Mouse (Mus musculus): ENCODE results near the gene Tmem38a. TPM values are rescaled to one million over a fixed set of nuclear protein-coding genes. Genes with fewer than 3 reads are reported as not detected.

Tmem38a gene
- polyA plus RNA-seq (2015; fragmentation: Nextera tagmentation; extraction: Ambion mirVana), result 23.9 and 24.6 TPM in 2 replicates

- under 1% methylated on average over 45 of the region's 45 CpGs for WGBS
- H3K4me2 ChIP-seq, result peak within 1 kb of the TSS; percentile 97
- no peaks in the 10 kb centered on the region for H3K27me3 ChIP-seq
- peak within 1 kb of the TSS; percentile 74 for H3K4me3 ChIP-seq
- peaks cover 42% of the 10 kb centered on the region for H3K4me1 ChIP-seq (replicated peaks)
- peaks cover 26% of the 10 kb centered on the region for H3K36me3 ChIP-seq
- peak within 1 kb of the TSS; percentile 91 for H3K27ac ChIP-seq (replicated peaks)
- H3K9me3 ChIP-seq, result no peaks in the 10 kb centered on the region
- H3K9ac ChIP-seq, result peak within 1 kb of the TSS; percentile 82
- ATAC-seq (ENCODE audit: low read depth), result peak; percentile 16
Measured at GRCm38 (mm10) chr8:72571611-72572473, at the start of gene Tmem38a. Tmem38a (plus strand) TSS chr8:72572055.

- Histone ChIP-seq H3K4me2 (no peak overlapping the region), H3K27ac (replicated peaks) (no peak overlapping the region), H3K9ac (no peak overlapping the region), H3K4me3 (no peak overlapping the region), H3K4me1 (replicated peaks) (no peaks in the 10 kb centered on the region), H3K27me3 (no peaks in the 10 kb centered on the region), H3K9me3 (no peaks in the 10 kb centered on the region), H3K36me3 (peaks cover 4% of the 10 kb centered on the region; the same call in 1 of the 2 replicates)
- ATAC-seq (ENCODE audit: low read depth), result no peak
- 100% methylated on average over 1 of the region's 1 CpGs for WGBS
Measured at GRCm38 (mm10) chr8:72532103-72532502, 39.8 kb upstream of the Tmem38a start.

GRCm38 (mm10) chr8:72534888-72535287 is 37.0 kb upstream of the Tmem38a start:
- no peaks in the 10 kb centered on the region for H3K27me3 ChIP-seq
- H3K36me3 ChIP-seq, result 0 out of 2 replicates have a peak, but pooled peaks cover 4% of the 10 kb centered on the region
- no peaks in the 10 kb centered on the region for H3K4me1 ChIP-seq (replicated peaks)
- no peak overlapping the region for H3K9ac ChIP-seq
- no peak for ATAC-seq (ENCODE audit: low read depth)
- H3K4me2 ChIP-seq, result no peak overlapping the region
- no peak overlapping the region for H3K4me3 ChIP-seq
- H3K27ac ChIP-seq (replicated peaks), result no peak overlapping the region
- no peaks in the 10 kb centered on the region for H3K9me3 ChIP-seq
- 98% methylated on average over 3 of the region's 3 CpGs for WGBS

DNA sequence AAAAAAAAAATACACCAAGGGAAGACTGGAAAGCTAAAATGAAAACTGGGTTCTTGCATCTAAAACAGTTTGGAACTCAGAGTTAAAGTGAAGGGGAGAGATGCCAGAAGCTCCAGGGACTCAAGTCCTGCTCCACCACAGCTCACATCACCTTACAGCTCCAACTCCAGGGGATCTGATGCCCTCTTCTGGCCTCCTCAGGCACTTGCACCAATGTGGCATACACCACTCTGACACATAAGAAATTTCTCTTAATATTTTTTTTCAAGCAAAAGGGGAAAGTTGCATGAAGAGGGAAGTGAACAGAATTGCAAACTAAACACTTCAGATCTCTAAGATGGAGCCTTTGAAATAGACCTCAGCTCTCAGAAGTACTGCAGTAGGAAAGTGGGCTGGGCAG is 32.6 kb upstream of the Tmem38a start:
- no peaks in the 10 kb centered on the region for H3K4me1 ChIP-seq (replicated peaks)
- no peak overlapping the region for H3K4me2 ChIP-seq
- 0 out of 2 replicates have a peak, but pooled peaks cover 7% of the 10 kb centered on the region for H3K36me3 ChIP-seq
- no peak overlapping the region for H3K27ac ChIP-seq (replicated peaks)
- ATAC-seq (ENCODE audit: low read depth), result no peak
- no peak overlapping the region for H3K9ac ChIP-seq
- H3K4me3 ChIP-seq, result no peak overlapping the region
- no peaks in the 10 kb centered on the region for H3K9me3 ChIP-seq
- H3K27me3 ChIP-seq, result no peaks in the 10 kb centered on the region

DNA sequence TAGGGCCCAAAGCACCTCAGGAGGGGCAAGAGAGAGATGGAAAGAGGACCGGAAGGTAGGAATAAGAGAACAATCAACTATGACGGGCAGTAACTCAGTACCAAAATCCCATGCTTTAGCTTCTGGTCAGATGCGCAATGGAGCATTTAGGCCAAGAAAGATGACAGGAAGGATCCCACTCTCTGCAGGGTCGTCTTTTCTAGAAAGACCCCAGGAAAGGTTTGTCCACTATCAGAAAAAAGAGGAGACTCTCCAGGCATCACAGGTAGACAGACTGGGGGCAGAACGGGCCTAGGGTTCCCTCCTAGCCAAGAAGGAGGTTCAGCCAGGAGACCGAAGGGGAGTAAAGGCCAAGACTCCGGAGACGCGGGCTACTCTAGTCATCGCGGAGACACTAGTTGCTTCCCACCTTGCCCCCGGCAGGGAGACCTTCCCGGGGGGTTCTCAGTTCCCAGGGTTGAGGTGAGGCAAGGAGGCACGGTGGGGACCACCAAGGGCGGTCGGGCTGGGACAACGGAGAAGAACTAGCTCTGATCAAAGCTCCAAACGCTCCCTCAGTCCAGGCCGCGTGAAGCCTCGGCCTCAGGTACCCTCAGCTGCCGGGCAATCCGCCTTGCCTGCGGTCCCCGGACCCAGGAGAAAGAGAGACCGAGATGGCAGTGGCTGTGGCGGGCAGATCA is 24.6 kb upstream of the Tmem38a start:
- Histone ChIP-seq H3K4me1 (replicated peaks) (peaks cover 42% of the 10 kb centered on the region), H3K36me3 (peaks cover 18% of the 10 kb centered on the region; the same call in 1 of the 2 replicates), H3K4me3 (peak overlapping the region; percentile 80), H3K9me3 (no peaks in the 10 kb centered on the region), H3K27ac (replicated peaks) (peak overlapping the region; percentile 93), H3K9ac (peak overlapping the region; percentile 97), H3K27me3 (no peaks in the 10 kb centered on the region), H3K4me2 (peak overlapping the region; percentile 100)
- WGBS, result 2% methylated on average over 26 of the region's 27 CpGs
- peak; percentile 26 for ATAC-seq (ENCODE audit: low read depth)

DNA sequence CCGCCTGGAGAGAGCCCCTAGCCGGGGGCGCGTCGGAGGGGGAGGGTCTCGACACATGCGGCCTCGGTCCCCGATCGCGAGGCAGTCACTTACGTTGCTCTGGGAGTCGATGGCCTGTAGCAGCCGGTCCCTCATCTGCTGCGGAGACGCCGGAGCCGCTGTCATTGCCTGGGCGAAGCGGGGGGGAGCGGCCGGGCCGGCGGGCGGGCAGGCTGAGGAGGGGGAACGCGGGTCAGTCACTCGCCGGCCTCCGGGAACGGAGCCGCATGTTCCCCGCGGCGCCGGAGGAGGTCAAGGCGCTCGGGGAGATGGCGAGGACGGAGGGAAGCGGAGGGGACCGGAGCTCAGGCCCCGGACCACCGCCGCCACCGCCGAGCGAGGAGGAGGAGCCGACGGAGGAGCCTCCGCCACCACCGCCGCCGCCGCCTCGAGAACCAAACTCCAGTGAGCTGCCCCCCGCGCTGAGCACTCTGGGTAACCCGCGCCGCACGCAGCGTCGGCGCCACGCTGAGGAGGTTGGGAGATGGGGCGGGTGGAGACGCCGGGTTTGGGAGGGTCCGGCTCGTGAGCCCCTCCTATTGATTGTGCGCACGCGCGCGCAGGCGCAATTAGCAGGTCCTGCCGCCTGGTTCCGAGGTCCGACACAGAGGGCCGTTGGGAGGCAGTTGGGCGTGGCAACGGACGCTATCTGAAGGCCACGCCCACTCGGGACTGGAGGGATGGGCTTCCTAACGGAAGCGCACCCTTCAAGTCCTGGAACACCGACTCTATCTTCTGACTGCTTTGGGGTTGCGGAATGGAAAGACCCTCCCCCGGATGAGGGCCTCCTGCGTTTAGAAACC is 23.8 kb upstream of the Tmem38a start, which contains the start of gene Med26:
TSS of gene Med26 (minus strand) at position 469 of the 842 bp plus-strand sequence.
- peak; percentile 95 for ATAC-seq (ENCODE audit: low read depth)
- H3K4me1 ChIP-seq (replicated peaks), result peaks cover 48% of the 10 kb centered on the region
- under 1% methylated on average over 78 of the region's 92 CpGs for WGBS

DNA sequence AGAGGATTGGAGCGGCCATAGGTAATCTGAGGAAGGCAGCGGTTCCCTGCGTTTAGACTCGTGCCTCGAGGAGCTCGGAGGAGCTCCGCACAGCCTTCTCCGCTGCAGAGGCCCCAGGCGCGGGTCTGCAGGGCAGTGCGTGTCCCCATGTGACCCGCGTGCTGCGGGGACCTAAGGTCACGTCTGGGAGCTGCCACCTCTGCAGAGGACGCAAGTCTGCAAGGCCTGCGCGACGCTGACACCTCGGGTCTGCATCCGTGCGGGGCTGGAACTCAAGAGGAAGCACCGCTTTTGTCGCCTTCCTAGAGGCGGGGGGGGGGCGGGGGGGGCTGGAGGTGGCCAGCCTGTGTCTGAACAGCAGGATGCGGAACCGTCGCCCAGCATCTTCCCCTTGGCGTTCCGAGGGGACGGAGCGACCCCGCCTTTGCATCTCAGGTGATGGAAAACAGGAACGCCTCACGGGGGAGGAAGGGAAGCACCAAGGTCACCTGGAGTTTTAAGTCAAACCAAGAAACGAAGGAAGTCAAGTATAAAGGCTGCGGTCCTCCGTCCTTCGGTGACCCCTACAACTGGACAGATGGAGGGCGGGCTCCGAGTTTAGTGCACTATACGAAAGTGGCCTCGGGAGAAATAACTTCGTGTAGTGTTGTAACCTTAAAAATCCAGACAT is 23.1 kb upstream of the Tmem38a start:
- peaks cover 33% of the 10 kb centered on the region for H3K36me3 ChIP-seq
- peak overlapping the region; percentile 89 for H3K9ac ChIP-seq
- peaks cover 48% of the 10 kb centered on the region for H3K4me1 ChIP-seq (replicated peaks)
- H3K4me2 ChIP-seq, result peak overlapping the region; percentile 100
- H3K27me3 ChIP-seq, result no peaks in the 10 kb centered on the region
- H3K27ac ChIP-seq (replicated peaks), result peak overlapping the region; percentile 93
- WGBS, result under 1% methylated on average over 45 of the region's 45 CpGs
- peak; percentile 2 for ATAC-seq (ENCODE audit: low read depth)
- no peaks in the 10 kb centered on the region for H3K9me3 ChIP-seq
- peak overlapping the region; percentile 80 for H3K4me3 ChIP-seq

More for the DNA sequence above, 23.8 kb upstream of the Tmem38a start, which contains the start of gene Med26:
- peak within 1 kb of the TSS; percentile 80 for H3K4me3 ChIP-seq
- peak within 1 kb of the TSS; percentile 100 for H3K4me2 ChIP-seq
- no peaks in the 10 kb centered on the region for H3K27me3 ChIP-seq
- H3K36me3 ChIP-seq, result peaks cover 26% of the 10 kb centered on the region
- H3K9me3 ChIP-seq, result no peaks in the 10 kb centered on the region
- H3K27ac ChIP-seq (replicated peaks), result peak within 1 kb of the TSS; percentile 93
- peak within 1 kb of the TSS; percentile 97 for H3K9ac ChIP-seq

GRCm38 (mm10) chr8:72549314-72549892 is 22.5 kb upstream of the Tmem38a start:
- 30% methylated on average over 5 of the region's 5 CpGs for WGBS
- Histone ChIP-seq H3K27ac (replicated peaks) (peak overlapping the region; percentile 93; the same call in 1 of the 2 replicates), H3K27me3 (no peaks in the 10 kb centered on the region), H3K36me3 (peaks cover 30% of the 10 kb centered on the region), H3K9me3 (no peaks in the 10 kb centered on the region), H3K4me2 (peak overlapping the region; percentile 100), H3K9ac (peak overlapping the region; percentile 89), H3K4me3 (peak overlapping the region; percentile 80), H3K4me1 (replicated peaks) (peaks cover 48% of the 10 kb centered on the region)
- ATAC-seq (ENCODE audit: low read depth), result no peak

DNA sequence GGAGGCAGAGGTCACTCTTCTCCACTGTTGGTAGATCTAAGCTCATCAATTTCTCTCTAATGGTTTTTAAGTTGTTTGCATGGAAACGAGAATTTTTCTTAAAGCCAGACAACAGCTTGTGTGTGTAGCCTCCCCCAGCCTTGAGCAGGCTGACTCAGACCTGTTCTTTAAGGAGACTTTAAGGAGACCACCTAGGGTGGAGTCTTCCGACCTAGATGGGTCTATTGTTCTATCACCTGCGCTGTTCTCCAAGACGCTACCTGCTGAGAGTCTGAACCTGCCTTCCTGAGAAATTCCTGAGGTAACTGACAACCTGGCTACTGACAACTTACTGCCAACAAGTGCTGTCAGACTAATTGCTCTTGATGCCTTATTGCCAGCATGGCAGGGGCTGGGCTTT is 16.1 kb upstream of the Tmem38a start:
- Histone ChIP-seq H3K9me3 (no peaks in the 10 kb centered on the region), H3K27ac (replicated peaks) (no peak overlapping the region), H3K4me1 (replicated peaks) (0 out of 2 replicates have a peak, but pooled peaks cover 9% of the 10 kb centered on the region), H3K27me3 (no peaks in the 10 kb centered on the region), H3K36me3 (peaks cover 56% of the 10 kb centered on the region), H3K9ac (no peak overlapping the region), H3K4me3 (no peak overlapping the region), H3K4me2 (no peak overlapping the region)
- ATAC-seq (ENCODE audit: low read depth), result no peak
- WGBS, result 57% methylated on average over 4 of the region's 4 CpGs

DNA sequence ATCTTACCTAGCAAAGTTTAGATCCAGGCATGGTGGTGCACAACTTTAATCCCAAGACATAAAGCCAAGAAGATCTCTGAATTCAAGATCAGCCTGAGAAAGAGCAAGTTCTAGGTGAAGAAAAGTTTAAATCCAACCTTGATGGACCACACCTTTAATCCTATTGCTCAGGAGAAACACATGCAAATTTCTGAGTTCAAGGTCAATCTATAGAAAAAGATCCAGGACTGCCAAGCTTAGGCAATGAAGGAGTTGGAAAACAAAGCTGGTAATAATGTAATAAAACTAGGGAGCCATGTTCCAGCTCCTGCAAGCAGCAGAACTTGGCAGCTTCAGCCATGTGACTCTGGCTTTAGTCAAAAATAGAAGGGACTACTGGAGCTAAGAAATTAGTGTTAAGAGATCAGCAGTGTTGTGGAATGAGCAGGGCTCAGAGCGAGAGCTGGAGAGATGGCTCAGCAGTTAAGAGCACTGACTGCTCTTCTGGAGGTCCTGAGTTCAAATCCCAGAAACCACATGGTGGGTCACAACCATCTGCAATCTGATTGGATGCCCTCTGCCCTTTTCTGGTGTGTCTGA is 10.7 kb upstream of the Tmem38a start:
- Histone ChIP-seq H3K4me2 (no peak overlapping the region), H3K27ac (replicated peaks) (no peak overlapping the region), H3K4me3 (no peak overlapping the region), H3K4me1 (replicated peaks) (no peaks in the 10 kb centered on the region), H3K36me3 (peaks cover 63% of the 10 kb centered on the region), H3K27me3 (no peaks in the 10 kb centered on the region), H3K9me3 (no peaks in the 10 kb centered on the region), H3K9ac (no peak overlapping the region)
- 93% methylated on average over 1 of the region's 1 CpGs for WGBS
- ATAC-seq (ENCODE audit: low read depth), result no peak

Measured in neural tube, embryonic 13.5 days (tissue).